Comparison of ENCODE assay signal across 15 mouse cellular contexts in the genomic region with DNA sequence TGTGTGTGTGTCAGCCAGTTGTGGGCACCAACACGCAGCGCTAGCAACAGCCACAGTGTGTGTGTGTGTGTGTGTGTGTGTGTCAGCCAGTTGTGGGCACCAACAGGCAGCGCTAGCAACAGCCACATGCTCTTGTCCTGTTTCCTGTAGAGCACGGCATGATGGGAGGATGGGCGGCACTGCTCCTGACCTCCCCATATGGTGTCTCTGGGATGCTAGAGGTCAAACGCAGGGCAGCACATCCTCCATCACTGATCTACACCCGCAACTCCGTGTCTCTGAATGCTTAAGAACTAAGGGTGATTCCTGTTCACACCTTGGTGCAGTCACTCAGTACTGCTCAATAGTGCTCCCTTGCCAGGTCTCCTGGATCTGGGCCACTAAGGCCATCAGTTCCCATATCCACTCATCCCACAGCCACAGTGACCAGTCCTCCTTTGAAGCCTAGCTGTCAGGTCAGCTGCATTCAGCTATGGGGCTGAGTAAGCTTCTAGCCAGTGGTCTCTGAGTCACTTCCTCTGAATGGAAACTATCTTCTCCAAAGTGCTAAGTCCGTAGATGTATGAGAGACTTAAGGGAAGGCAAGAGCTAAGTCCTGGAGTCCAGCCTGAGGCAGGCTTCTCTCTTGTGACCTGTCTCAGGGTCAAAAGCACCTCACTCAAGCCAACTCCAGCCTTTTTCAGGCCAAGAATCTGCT. TPM values are rescaled to one million over a fixed set of nuclear protein-coding genes. Genes with fewer than 3 reads are reported as not detected.
A peak's percentile ranks its signal among the peaks of the same experiment; 100 is the strongest.
DNase-seq lines count a peak whose midpoint lies in the region; ATAC-seq and TF ChIP-seq lines count a peak whose summit lies in the region.
"Had no signal": no experiment of that assay in that cellular context is flagged by ENCODE, and none has a peak within 500 bp of the region (broad histone marks: within the 10 kb centered on the region; RNA-seq: fewer than 3 reads in every experiment).

No protein-coding gene starts in this region.

- 64% methylated on average over 7 of the region's 9 CpGs for WGBS in kidney, embryonic 15.5 days
- WGBS in heart, embryonic 11.5 days (ENCODE audit: insufficient replicate concordance), result 73% methylated on average over 7 of the region's 9 CpGs

- ATAC-seq in kidney, embryonic 15.5 days (replicated peaks; ENCODE audit: low FRiP score), result no peak
- no peak for ATAC-seq in heart, embryonic 11.5 days (replicated peaks; ENCODE audit: insufficient number of reproducible peaks, low FRiP score, low TSS enrichment)
- ATAC-seq: forebrain, embryonic 15.5 days; midbrain, embryonic 15.5 days had no signal

- H3K4me2 ChIP-seq in kidney, embryonic 15.5 days, result no peak overlapping the region
- no peak overlapping the region for H3K4me2 ChIP-seq in heart, embryonic 11.5 days
- H3K4me2 ChIP-seq: embryonic facial prominence, embryonic 15.5 days; forebrain, embryonic 15.5 days; midbrain, embryonic 15.5 days; neural tube, embryonic 12.5 days had no signal

- H3K9ac ChIP-seq in kidney, embryonic 15.5 days, result no peak overlapping the region
- no peak overlapping the region for H3K9ac ChIP-seq in heart, embryonic 11.5 days (ENCODE audit: low read depth, low read length)
- H3K9ac ChIP-seq: embryonic facial prominence, embryonic 15.5 days; forebrain, embryonic 15.5 days; midbrain, embryonic 15.5 days; neural tube, embryonic 12.5 days had no signal

- H3K27me3 ChIP-seq in kidney, embryonic 15.5 days, result no peaks in the 10 kb centered on the region
- H3K27me3 ChIP-seq in heart, embryonic 11.5 days (ENCODE audit: control insufficient read depth, insufficient read depth, low read length), result no peaks in the 10 kb centered on the region
- H3K27me3 ChIP-seq: embryonic facial prominence, embryonic 15.5 days; forebrain, embryonic 15.5 days; midbrain, embryonic 15.5 days; neural tube, embryonic 12.5 days had no signal

- H3K4me1 ChIP-seq in kidney, embryonic 15.5 days, result no peaks in the 10 kb centered on the region
- H3K4me1 ChIP-seq in embryonic fibroblast, embryonic 13.5 days (ENCODE audit: control insufficient read depth, insufficient read depth, low read length), result peaks cover 5% of the 10 kb centered on the region
- no peaks in the 10 kb centered on the region for H3K4me1 ChIP-seq in heart, embryonic 11.5 days (ENCODE audit: control insufficient read depth, insufficient read depth, low read length)
- H3K4me1 ChIP-seq: embryonic facial prominence, embryonic 15.5 days; forebrain, embryonic 15.5 days; hindbrain, embryonic 10.5 days; midbrain, embryonic 15.5 days; neural tube, embryonic 12.5 days had no signal

- no peaks in the 10 kb centered on the region for H3K9me3 ChIP-seq in kidney, embryonic 15.5 days (replicated peaks)
- no peaks in the 10 kb centered on the region for H3K9me3 ChIP-seq in heart, embryonic 11.5 days (replicated peaks; ENCODE audit: control insufficient read depth, low read length)
- H3K9me3 ChIP-seq: embryonic facial prominence, embryonic 15.5 days; forebrain, embryonic 15.5 days; heart, embryonic 10.5 days; hindbrain, embryonic 10.5 days; midbrain, embryonic 15.5 days; neural tube, embryonic 12.5 days had no signal

- no peak for TF ChIP-seq CTCF in embryonic fibroblast, embryonic 13.5 days (IDR thresholded peaks at IDR 0.05; ENCODE audit: borderline replicate concordance, insufficient read depth, low read length)

- H3K4me3 ChIP-seq in kidney, embryonic 15.5 days (replicated peaks), result no peak overlapping the region
- H3K4me3 ChIP-seq in embryonic fibroblast, embryonic 13.5 days (ENCODE audit: insufficient read depth, low read length), result no peak overlapping the region
- H3K4me3 ChIP-seq in heart, embryonic 11.5 days (ENCODE audit: low read depth, low read length), result no peak overlapping the region
- H3K4me3 ChIP-seq: embryonic facial prominence, embryonic 15.5 days; forebrain, embryonic 15.5 days; heart, embryonic 10.5 days; hindbrain, embryonic 10.5 days; midbrain, embryonic 15.5 days; neural tube, embryonic 12.5 days had no signal

- no peak for TF ChIP-seq POLR2A in embryonic fibroblast, embryonic 13.5 days (IDR thresholded peaks at IDR 0.05; ENCODE audit: low read depth, low read length)

- H3K27ac ChIP-seq in kidney, embryonic 15.5 days, result 0 out of 2 replicates have a peak overlapping the region, but pooled peaks have one; percentile 18
- H3K27ac ChIP-seq in embryonic fibroblast, embryonic 13.5 days (ENCODE audit: insufficient read depth, low read length), result peak overlapping the region; percentile 29; the same call in 1 of the 2 replicates
- H3K27ac ChIP-seq in heart, embryonic 11.5 days (ENCODE audit: low read depth, low read length), result no peak overlapping the region
- H3K27ac ChIP-seq: embryonic facial prominence, embryonic 15.5 days; forebrain, embryonic 15.5 days; heart, embryonic 10.5 days; hindbrain, embryonic 10.5 days; midbrain, embryonic 15.5 days; neural tube, embryonic 12.5 days had no signal

- H3K36me3 ChIP-seq in kidney, embryonic 15.5 days, result peaks cover 52% of the 10 kb centered on the region
- peaks cover 27% of the 10 kb centered on the region for H3K36me3 ChIP-seq in heart, embryonic 11.5 days (ENCODE audit: control insufficient read depth, insufficient read depth, low read length)

- DNase-seq in kidney, adult 8-10 months, result no peak
- peak; percentile 3 for DNase-seq in right cerebral cortex, postnatal 14 days
- no peak for DNase-seq in right cerebral cortex, postnatal 4 days
- no peak for DNase-seq in thymus, postnatal 14 days
- DNase-seq: cerebellum, adult 11-12 months; lung, postnatal 36 days had no signal

RNA-seq across cellular contexts. Expression of gene Gsg1l, which starts 15.2 kb away (rescaled TPM):
- polyA plus RNA-seq in kidney, embryonic 15.5 days (2015; fragmentation: Nextera tagmentation; extraction: Ambion mirVana), result 0.75 and 1.1 TPM in 2 replicates
- polyA plus RNA-seq in embryonic fibroblast, embryonic 13.5 days (2011; ENCODE audit: insufficient read length, low read depth, missing spikeins), result not detected in 2 replicates
- 6.4 and 9.1 TPM in 2 replicates for polyA plus RNA-seq in heart, embryonic 11.5 days (2014; fragmentation: Nextera tagmentation; extraction: Ambion mirVana)
